Mouse (Mus musculus): ENCODE results near the gene 2010111I01Rik.
"Not testable (repeated sequence)": the region's sequence is repeated elsewhere in the genome, so short reads cannot be mapped to it uniquely, and the experiment has no call there.

The 2010111I01Rik gene

DNA sequence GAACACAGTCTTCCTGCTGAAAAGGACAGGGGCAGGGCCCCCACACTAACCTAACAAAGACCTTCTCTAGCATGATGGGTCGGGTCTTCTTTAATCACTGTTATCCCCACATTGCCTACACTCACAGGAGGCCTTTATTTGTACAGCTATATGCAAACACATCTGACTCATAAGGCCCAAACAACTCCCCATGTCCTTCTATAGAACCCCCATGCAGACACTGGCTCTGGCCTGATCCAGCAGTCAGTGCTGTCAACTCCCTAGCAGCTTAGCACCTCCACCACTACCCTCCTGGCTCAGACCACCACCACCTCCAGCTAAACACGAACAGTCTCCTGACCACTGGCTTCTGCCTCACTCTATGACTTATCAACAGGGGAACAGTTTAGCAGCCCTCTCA is 382.9 kb downstream of the 2010111I01Rik start:
- no peak for DNase-seq (ENCODE audit: low spot score)

GRCm38 (mm10) chr13:63350076-63350475 is 385.4 kb downstream of the 2010111I01Rik start:
- no peak for DNase-seq (ENCODE audit: low spot score)

DNA sequence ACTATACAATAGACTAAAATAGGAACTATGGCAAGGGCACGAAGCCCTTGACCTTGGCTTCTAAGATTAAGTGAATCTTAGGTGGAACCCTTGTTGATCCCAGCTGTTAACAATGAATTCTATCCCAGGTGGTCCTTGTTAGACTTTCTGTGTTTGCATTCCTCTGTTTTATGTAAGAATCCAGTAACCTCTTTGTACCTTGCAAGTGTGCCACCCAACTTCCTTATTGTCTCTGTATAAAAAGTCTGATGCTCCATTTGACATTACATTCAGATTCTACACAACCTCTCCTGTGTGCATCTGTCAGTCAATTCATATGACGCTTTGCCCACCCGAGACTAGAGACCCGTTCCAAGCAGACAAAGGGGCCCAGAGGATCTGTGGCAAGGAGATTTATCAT is 388.6 kb downstream of the 2010111I01Rik start:
- not testable (repeated sequence) for DNase-seq (ENCODE audit: low spot score)

DNA sequence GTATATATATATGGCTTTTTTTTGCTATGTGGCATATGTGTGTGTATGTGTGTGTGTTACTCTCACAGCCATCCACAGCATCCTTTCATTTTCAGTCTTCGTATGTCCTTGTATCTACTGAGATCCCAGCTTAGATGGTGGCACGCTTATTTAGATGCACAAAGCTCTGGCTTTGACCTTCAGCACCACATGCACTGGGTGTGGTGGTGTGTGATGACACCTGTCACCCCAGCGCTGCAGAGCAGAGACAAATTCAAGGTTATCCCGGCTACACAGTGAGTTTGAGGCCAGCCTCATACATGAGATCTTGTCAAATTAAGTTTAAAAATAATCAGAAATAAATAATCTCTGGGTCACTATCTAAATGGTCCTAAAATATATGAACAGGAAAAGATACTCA is 391.4 kb downstream of the 2010111I01Rik start:
- DNase-seq (ENCODE audit: low spot score), result no peak

DNA sequence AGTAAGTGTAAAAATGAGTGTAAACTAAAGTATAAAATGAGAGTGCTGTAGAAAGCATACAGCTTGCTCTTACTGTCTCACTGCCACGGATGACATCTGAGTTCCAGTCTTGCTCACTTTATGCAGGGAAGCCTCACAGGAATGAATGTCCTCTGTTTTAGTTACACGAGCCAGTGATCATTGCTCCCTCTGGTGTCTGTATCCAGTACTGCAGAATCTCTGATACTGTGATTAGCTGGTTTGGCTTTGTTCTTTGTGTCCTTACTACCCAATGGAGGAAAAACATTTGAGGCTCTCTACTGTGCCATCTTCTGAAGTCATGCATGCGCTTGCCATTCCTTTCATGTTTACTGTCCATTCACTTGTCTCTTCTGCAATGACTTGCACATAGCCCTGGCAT is 391.9 kb downstream of the 2010111I01Rik start:
- DNase-seq (ENCODE audit: low spot score), result peak; percentile 66

DNA sequence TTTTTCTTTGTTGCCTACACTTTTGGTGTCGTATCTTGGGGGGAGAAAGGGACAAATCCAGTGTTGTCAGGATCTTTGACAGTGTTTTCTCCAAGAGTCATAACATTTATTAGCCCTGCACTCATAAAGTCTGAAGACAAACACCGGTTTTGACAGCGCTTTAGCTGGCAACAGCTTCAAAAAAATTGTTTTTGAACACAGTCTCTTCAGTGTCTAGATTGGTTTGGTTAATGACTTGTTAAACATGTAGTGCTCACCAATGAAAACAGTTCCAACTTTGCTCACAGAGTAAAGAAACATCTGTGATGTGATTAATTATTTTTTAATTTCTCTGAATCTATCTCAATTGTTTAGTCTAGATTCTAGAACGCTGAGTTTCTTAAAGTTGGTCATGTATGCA is 394.7 kb downstream of the 2010111I01Rik start:
- no peak for DNase-seq (ENCODE audit: low spot score)

DNA sequence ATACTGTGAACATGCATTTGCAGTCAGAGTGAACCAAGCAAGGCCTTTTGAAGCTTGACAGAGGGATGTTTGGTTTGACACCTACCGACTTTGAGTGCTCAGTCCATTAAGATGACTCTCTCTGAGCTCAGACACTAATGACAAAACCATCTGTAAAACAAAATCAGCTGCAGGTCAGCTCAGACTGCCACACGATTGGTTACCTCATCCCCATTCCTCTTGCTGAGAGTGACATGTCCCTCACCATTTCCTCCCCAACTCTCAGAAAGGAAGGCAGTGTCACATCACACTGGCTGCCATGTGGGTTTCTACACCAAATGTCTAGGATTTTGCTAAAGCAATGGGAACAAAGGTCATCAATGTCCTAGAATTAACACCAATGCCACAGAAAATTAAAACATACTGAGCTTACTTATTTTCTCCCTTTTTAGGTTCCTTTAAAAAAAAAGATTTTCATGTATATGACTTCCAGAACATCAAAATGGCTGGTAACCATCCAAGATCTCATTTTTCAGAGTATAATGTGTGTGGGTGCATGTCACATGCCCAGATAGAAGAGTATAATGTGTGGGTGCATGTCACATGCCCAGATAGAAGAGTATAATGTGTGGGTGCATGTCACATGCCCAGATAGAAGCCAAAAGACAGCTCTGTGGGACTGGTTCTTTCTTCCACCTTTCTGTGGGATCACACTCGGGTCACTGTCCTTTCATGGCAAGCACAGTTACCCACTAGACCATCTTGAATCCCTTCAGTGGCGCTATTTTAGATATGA is 395.6 kb downstream of the 2010111I01Rik start:
- DNase-seq (ENCODE audit: low spot score), result no peak

GRCm38 (mm10) chr13:63361755-63362154 is 397.1 kb downstream of the 2010111I01Rik start:
- DNase-seq (ENCODE audit: low spot score), result no peak

GRCm38 (mm10) chr13:63373460-63374166 is 408.9 kb downstream of the 2010111I01Rik start:
- DNase-seq (ENCODE audit: low spot score), result no peak
